Mouse (Mus musculus) lung, embryonic 14.5 days (tissue): ENCODE measurements at regions not wholly inside any gene's neighbourhood (a gene's known extent, or its start where the extent isn't known, plus 50 kb on each side); places are given as distances from the start of the nearest gene placed in this dataset.

Experiments
- ATAC-seq: fragments of 200-750 bp; cut with Nextera tagmentation; 2 replicates; pipeline ENCODE4 v1.8.0; 2017; ENCODE audit warnings: mild to moderate bottlenecking, moderate TSS enrichment, moderate library complexity; ENCODE audit not compliant: insufficient read depth
- DNase-seq: peaks from one replicate; pipeline ENCODE4 v3.0.0-alpha.2; 2015
- H3K27ac ChIP-seq: fragments of 300-500 bp; sonication (generic); 2 replicates; pipeline ENCODE4 v1.5.1; 2014; ENCODE audit warnings: low read depth, mild to moderate bottlenecking, moderate library complexity
- H3K27me3 ChIP-seq: fragments of 300-500 bp; sonication (generic); 2 replicates; pipeline ENCODE4 v1.6.1; 2014; ENCODE audit warnings: low read length, control low read depth; ENCODE audit not compliant: insufficient read depth
- H3K36me3 ChIP-seq: fragments of 300-500 bp; sonication (generic); 2 replicates; pipeline ENCODE4 v1.6.1; 2014; ENCODE audit warnings: control low read depth; ENCODE audit not compliant: insufficient read depth
- H3K4me1 ChIP-seq: fragments of 300-500 bp; sonication (generic); 2 replicates; pipeline ENCODE4 v1.6.1; 2014; ENCODE audit warnings: antibody characterized with exemption, control low read depth; ENCODE audit not compliant: insufficient read depth
- H3K4me2 ChIP-seq: fragments of 300-500 bp; sonication (generic); 2 replicates; pipeline ENCODE4 v1.6.1; 2014; ENCODE audit warnings: mild to moderate bottlenecking
- H3K4me3 ChIP-seq: fragments of 300-500 bp; sonication (generic); 2 replicates; pipeline ENCODE4 v1.5.1; 2014; ENCODE audit warnings: low read depth, low read length
- H3K9ac ChIP-seq: fragments of 300-500 bp; sonication (generic); 2 replicates; pipeline ENCODE4 v1.6.1; 2014
- H3K9me3 ChIP-seq: fragments of 300-500 bp; sonication (generic); 2 replicates; pipeline ENCODE4 v1.6.1; 2016; ENCODE audit warnings: low read depth, low read length, control low read depth
- CTCF ChIP-seq: IDR thresholded peaks from 2 replicates; pipeline ENCODE4 v1.5.1; 2016; ENCODE audit warnings: antibody characterized with exemption, low read depth
- WGBS: fragments of 180-500 bp; shearing (Covaris S2); extraction: QIAGEN DNeasy Blood & Tissue Kit; methylation state at CpG from one replicate; pipeline ENCODE4 v1.1.7; 2014; 5-methylcytosine and 5-hydroxymethylcytosine counted together

GRCm38 (mm10) chr1:76660146-76660545 lies 854.7 kb downstream of the Epha4 start:
- WGBS: 79% methylated on average over 3 of the region's 3 CpGs
- Histone ChIP-seq H3K27me3 (no peaks in the 10 kb centered on the region), H3K4me3 (no peak overlapping the region), H3K4me2 (no peak overlapping the region), H3K9ac (no peak overlapping the region), H3K9me3 (no peaks in the 10 kb centered on the region), H3K36me3 (no peaks in the 10 kb centered on the region), H3K4me1 (no peaks in the 10 kb centered on the region), H3K27ac (no peak overlapping the region)
- DNase-seq: no peak
- no peak for ATAC-seq
- TF ChIP-seq CTCF: no peak

- no peak for DNase-seq
- WGBS: 81% methylated on average over 4 of the region's 4 CpGs
- Histone ChIP-seq H3K4me3 (no peak overlapping the region), H3K9ac (no peak overlapping the region), H3K36me3 (no peaks in the 10 kb centered on the region), H3K4me1 (no peaks in the 10 kb centered on the region), H3K27ac (no peak overlapping the region), H3K9me3 (no peaks in the 10 kb centered on the region), H3K4me2 (no peak overlapping the region), H3K27me3 (no peaks in the 10 kb centered on the region)
- TF ChIP-seq CTCF: no peak
- ATAC-seq: no peak
Measured at GRCm38 (mm10) chr1:76664381-76664780, 850.5 kb downstream of the Epha4 start.

GRCm38 (mm10) chr1:76676836-76677235 lies 838.1 kb downstream of the Epha4 start:
- Histone ChIP-seq H3K36me3 (no peaks in the 10 kb centered on the region), H3K27ac (no peak overlapping the region), H3K4me2 (no peak overlapping the region), H3K9ac (no peak overlapping the region), H3K9me3 (no peaks in the 10 kb centered on the region), H3K4me1 (no peaks in the 10 kb centered on the region), H3K27me3 (no peaks in the 10 kb centered on the region), H3K4me3 (no peak overlapping the region)
- no peak for TF ChIP-seq CTCF
- ATAC-seq (no peak), DNase-seq (no peak)
- WGBS: 55% methylated on average over 6 of the region's 6 CpGs

DNA sequence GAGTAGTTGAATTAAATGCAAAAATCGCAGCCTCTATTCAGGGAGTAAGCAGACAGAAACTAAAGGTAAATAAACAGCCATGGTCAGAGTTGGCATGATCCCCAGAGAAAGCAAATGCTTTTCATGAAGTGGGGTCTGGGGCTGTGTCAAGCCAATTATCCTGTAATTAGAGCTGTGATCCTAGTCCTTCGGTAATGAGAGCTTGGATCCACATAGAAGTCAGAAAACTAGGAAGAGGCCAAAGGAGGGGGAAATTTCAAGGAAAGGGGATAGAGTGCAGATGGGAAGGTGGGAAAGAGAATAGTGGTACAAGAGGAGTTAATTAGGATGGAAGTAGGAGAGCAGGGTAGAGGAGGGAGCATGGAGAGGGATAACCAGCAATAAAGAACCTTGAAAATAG lies 809.3 kb downstream of the Epha4 start:
- DNase-seq (no peak), ATAC-seq (no peak)
- Histone ChIP-seq H3K4me1 (no peaks in the 10 kb centered on the region), H3K4me3 (no peak overlapping the region), H3K9ac (no peak overlapping the region), H3K27me3 (no peaks in the 10 kb centered on the region), H3K9me3 (no peaks in the 10 kb centered on the region), H3K27ac (no peak overlapping the region), H3K4me2 (no peak overlapping the region), H3K36me3 (no peaks in the 10 kb centered on the region)
- no peak for TF ChIP-seq CTCF
- WGBS: 68% methylated on average over 2 of the region's 2 CpGs

DNA sequence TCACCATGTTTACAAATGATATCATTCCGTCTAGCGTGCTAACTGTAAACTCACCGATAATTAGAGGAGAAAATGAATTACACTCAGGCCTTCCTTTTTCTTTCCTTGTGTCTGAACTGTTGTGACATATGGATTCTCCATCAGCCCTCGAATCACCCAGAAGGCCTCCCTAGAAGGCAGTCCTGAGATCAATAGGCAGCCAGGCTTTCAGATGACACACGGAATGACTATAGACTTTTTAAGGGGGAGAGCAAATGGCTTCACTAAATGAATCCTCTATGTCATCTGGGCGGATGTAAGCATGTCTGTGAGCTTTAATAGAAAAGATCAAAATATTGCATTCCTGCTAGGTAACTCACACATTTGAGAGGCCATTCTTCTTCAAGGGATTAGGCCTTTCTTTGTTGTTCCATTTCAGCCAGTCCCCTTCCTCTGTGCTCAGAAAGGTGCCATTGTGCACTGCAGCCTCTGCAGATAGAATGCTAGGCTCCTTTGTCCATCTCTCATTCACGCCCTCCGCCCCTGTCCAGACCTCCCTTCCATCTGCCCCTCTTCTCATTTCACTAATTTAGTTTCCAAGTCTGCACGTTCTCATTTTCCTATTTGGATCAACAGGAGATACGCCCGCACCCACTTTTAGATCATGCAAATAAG lies 797.1 kb downstream of the Epha4 start:
- Histone ChIP-seq H3K9ac (no peak overlapping the region), H3K27me3 (no peaks in the 10 kb centered on the region), H3K36me3 (no peaks in the 10 kb centered on the region), H3K4me1 (no peaks in the 10 kb centered on the region), H3K9me3 (no peaks in the 10 kb centered on the region), H3K4me3 (no peak overlapping the region), H3K4me2 (no peak overlapping the region), H3K27ac (no peak overlapping the region)
- ATAC-seq: no peak
- 50% methylated on average over 11 of the region's 11 CpGs for WGBS
- no peak for TF ChIP-seq CTCF
- no peak for DNase-seq

GRCm38 (mm10) chr1:76724453-76724852 lies 790.4 kb downstream of the Epha4 start:
- no peaks in the 10 kb centered on the region for H3K4me1 ChIP-seq
- H3K9ac ChIP-seq: no peak overlapping the region
- no peak overlapping the region for H3K4me3 ChIP-seq
- ATAC-seq (no peak), DNase-seq (peak; percentile 19)
- H3K9me3 ChIP-seq: no peaks in the 10 kb centered on the region
- no peaks in the 10 kb centered on the region for H3K27me3 ChIP-seq
- no peak overlapping the region for H3K27ac ChIP-seq
- WGBS: 67% methylated on average over 3 of the region's 3 CpGs
- H3K4me2 ChIP-seq: no peak overlapping the region
- H3K36me3 ChIP-seq: no peaks in the 10 kb centered on the region
- no peak for TF ChIP-seq CTCF

DNA sequence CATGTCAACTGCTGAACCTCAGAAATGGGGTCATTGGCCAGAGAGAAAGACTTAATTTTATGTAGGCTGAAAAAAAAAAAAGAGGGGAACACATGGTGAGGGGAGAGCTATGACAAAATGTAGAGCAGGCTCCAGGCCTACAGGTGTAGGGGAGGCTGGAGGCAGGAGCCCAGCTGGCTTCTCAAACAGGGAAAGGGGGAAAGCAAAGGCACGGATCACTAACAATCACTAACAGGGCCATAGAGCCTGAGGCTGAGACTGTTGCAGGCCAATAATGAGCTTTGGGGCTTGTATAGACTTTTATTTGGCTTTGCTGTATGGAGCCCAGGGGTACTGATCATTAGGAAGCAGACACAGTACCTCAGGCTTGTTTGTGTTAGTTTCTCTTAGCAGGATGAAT lies 777.9 kb downstream of the Epha4 start:
- no peak for TF ChIP-seq CTCF
- no peak overlapping the region for H3K9ac ChIP-seq
- H3K4me2 ChIP-seq: no peak overlapping the region
- no peaks in the 10 kb centered on the region for H3K27me3 ChIP-seq
- ATAC-seq: no peak
- H3K36me3 ChIP-seq: no peaks in the 10 kb centered on the region
- no peak for DNase-seq
- H3K4me3 ChIP-seq: no peak overlapping the region
- no peak overlapping the region for H3K27ac ChIP-seq
- no peaks in the 10 kb centered on the region for H3K4me1 ChIP-seq
- 71% methylated on average over 1 of the region's 1 CpGs for WGBS
- no peaks in the 10 kb centered on the region for H3K9me3 ChIP-seq

- TF ChIP-seq CTCF: no peak
- no peaks in the 10 kb centered on the region for H3K4me1 ChIP-seq
- H3K4me2 ChIP-seq: no peak overlapping the region
- ATAC-seq (no peak), DNase-seq (no peak)
- 85% methylated on average over 2 of the region's 2 CpGs for whole genome bisulfite sequencing
- H3K9me3 ChIP-seq: no peaks in the 10 kb centered on the region
- H3K4me3 ChIP-seq: no peak overlapping the region
- H3K27me3 ChIP-seq: no peaks in the 10 kb centered on the region
- no peak overlapping the region for H3K9ac ChIP-seq
- H3K36me3 ChIP-seq: no peaks in the 10 kb centered on the region
- H3K27ac ChIP-seq: no peak overlapping the region
Measured at GRCm38 (mm10) chr1:76737663-76738062, 777.2 kb downstream of the Epha4 start.
